ENCODE assay signal across 9 mouse cellular contexts in the genomic region with DNA sequence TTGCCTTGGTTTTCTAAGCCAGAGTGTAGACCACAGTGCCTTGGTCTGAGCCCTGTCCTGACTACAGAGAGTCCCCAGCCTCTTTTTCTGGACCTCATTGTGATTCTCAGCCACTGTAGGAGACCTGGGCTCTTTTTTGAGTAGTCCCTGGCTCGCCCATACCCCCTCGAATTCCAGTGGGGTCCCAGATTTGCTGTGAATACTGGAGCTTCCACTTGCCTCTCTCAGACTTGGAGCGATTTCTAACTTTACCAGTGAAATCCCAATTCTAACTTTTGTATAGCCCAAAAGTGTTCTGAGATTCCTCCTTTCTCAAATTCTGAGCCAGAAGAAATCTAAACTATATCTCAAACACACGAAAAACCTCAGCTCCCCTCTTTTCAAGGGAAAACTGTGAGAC. TPM values are rescaled to one million over a fixed set of nuclear protein-coding genes. Genes with fewer than 3 reads are reported as not detected.
DNase-seq lines count a peak whose midpoint lies in the region; ATAC-seq and TF ChIP-seq lines count a peak whose summit lies in the region.
"Had no signal": no experiment of that assay in that cellular context is flagged by ENCODE, and none has a peak within 500 bp of the region (broad histone marks: within the 10 kb centered on the region; RNA-seq: fewer than 3 reads in every experiment).

A gene (plus strand): TSS at position 301 of the 400 bp plus-strand sequence.

- peak within 1 kb of the TSS; percentile 63 for H3K9ac ChIP-seq in heart, embryonic 11.5 days (ENCODE audit: low read depth, low read length)
- H3K9ac ChIP-seq in ES-Bruce4 (ENCODE audit: low read depth, poor library complexity, severe bottlenecking) = peak within 1 kb of the TSS; percentile 89
- peak within 1 kb of the TSS; percentile 44; the same call in 1 of the 2 replicates for H3K9ac ChIP-seq in midbrain, embryonic 11.5 days (ENCODE audit: low read length)

- H3K9me3 ChIP-seq in heart, embryonic 11.5 days (replicated peaks; ENCODE audit: control insufficient read depth, low read length) = no peaks in the 10 kb centered on the region
- H3K9me3 ChIP-seq in ES-Bruce4 (replicated peaks; ENCODE audit: control insufficient read depth, insufficient read depth, low read length, poor library complexity, severe bottlenecking) = no peaks in the 10 kb centered on the region
- H3K9me3 ChIP-seq in midbrain, embryonic 11.5 days (ENCODE audit: control insufficient read depth, low read length) = no peaks in the 10 kb centered on the region

- no peak for TF ChIP-seq EP300 in ES-Bruce4 (IDR thresholded peaks at IDR 0.05; ENCODE audit: insufficient read depth, low read depth, low read length)

- TF ChIP-seq CTCF in ES-Bruce4 (IDR thresholded peaks at IDR 0.05; ENCODE audit: low read depth, low read length) = no peak

- peak within 1 kb of the TSS; percentile 39 for H3K4me3 ChIP-seq in heart, embryonic 11.5 days (ENCODE audit: low read depth, low read length)
- H3K4me3 ChIP-seq in ES-Bruce4 (ENCODE audit: low read depth, low read length) = peak within 1 kb of the TSS; percentile 71
- H3K4me3 ChIP-seq in midbrain, embryonic 11.5 days (ENCODE audit: low read depth, low read length) = peak within 1 kb of the TSS; percentile 15; the same call in 1 of the 2 replicates

- peaks cover 50% of the 10 kb centered on the region for H3K27me3 ChIP-seq in heart, embryonic 11.5 days (ENCODE audit: control insufficient read depth, insufficient read depth, low read length)
- H3K27me3 ChIP-seq in ES-Bruce4 (ENCODE audit: control insufficient read depth, insufficient read depth, low read length, poor library complexity, severe bottlenecking) = no peaks in the 10 kb centered on the region
- H3K27me3 ChIP-seq in midbrain, embryonic 11.5 days (ENCODE audit: control insufficient read depth, insufficient read depth, low read length) = peaks cover 31% of the 10 kb centered on the region

- DNase-seq in heart, adult 9 months (ENCODE audit: low spot score in 2 of 2) = no peak
- DNase-seq in gastrocnemius, postnatal 14 days = no peak
- DNase-seq in midbrain, embryonic 11.5 days (ENCODE audit: low spot score, missing footprints) = no peak
- no peak for DNase-seq in c-Kit-positive CD71-positive TER-119-positive erythroid progenitor cells, embryonic 14.5 days (ENCODE audit: low spot score)
- no peak for DNase-seq in spleen, postnatal 36 days (ENCODE audit: low spot score in 2 of 2)
- no peak for DNase-seq in layer of hippocampus, adult 9-10 months (ENCODE audit: low spot score)
- DNase-seq: lung, postnatal 4 days had no signal

- H3K4me2 ChIP-seq in heart, embryonic 11.5 days = peak within 1 kb of the TSS; percentile 64
- peak within 1 kb of the TSS; percentile 52 for H3K4me2 ChIP-seq in midbrain, embryonic 11.5 days

- intact Hi-C loops in gastrocnemius, postnatal 14 days (cut with DNase I; ENCODE audit: low total_unique reads) = no loop called here

- no peaks in the 10 kb centered on the region for H3K4me1 ChIP-seq in heart, embryonic 11.5 days (ENCODE audit: control insufficient read depth, insufficient read depth, low read length)
- no peaks in the 10 kb centered on the region for H3K4me1 ChIP-seq in ES-Bruce4 (ENCODE audit: control insufficient read depth, insufficient read depth, low read length)
- peaks cover 3% of the 10 kb centered on the region for H3K4me1 ChIP-seq in midbrain, embryonic 11.5 days (ENCODE audit: control insufficient read depth, insufficient read depth, low read length)

- no peaks in the 10 kb centered on the region for H3K36me3 ChIP-seq in heart, embryonic 11.5 days (ENCODE audit: control insufficient read depth, insufficient read depth, low read length)
- no peaks in the 10 kb centered on the region for H3K36me3 ChIP-seq in ES-Bruce4 (ENCODE audit: control insufficient read depth, insufficient read depth, low read length, poor library complexity, severe bottlenecking)
- no peaks in the 10 kb centered on the region for H3K36me3 ChIP-seq in midbrain, embryonic 11.5 days (ENCODE audit: control insufficient read depth, insufficient read depth, low read length)

- 25% methylated on average over 4 of the region's 4 CpGs for WGBS in heart, embryonic 11.5 days (ENCODE audit: insufficient replicate concordance)
- 34% methylated on average over 4 of the region's 4 CpGs for whole genome bisulfite sequencing in midbrain, embryonic 11.5 days

- ATAC-seq in heart, embryonic 11.5 days (replicated peaks; ENCODE audit: insufficient number of reproducible peaks, low FRiP score, low TSS enrichment) = no peak
- ATAC-seq in midbrain, embryonic 11.5 days (ENCODE audit: low FRiP score) = peak; percentile 19

- no peak within 1 kb of the TSS for H3K27ac ChIP-seq in heart, embryonic 11.5 days (ENCODE audit: low read depth, low read length)
- peak within 1 kb of the TSS; percentile 45; the same call in 1 of the 2 replicates for H3K27ac ChIP-seq in ES-Bruce4 (ENCODE audit: insufficient read depth, low read length)
- no peak within 1 kb of the TSS for H3K27ac ChIP-seq in midbrain, embryonic 11.5 days (ENCODE audit: low read depth, low read length)

- TF ChIP-seq POLR2A in ES-Bruce4 (IDR thresholded peaks at IDR 0.05; ENCODE audit: insufficient read depth, low read length) = no peak

RNA-seq across cellular contexts. Expression of the gene that starts here (rescaled TPM):
- polyA plus RNA-seq in heart, embryonic 11.5 days (2014; fragmentation: Nextera tagmentation; extraction: Ambion mirVana) = 18.3 and 19.0 TPM in 2 replicates
- 16.6 and 17.6 TPM in 2 replicates for polyA plus RNA-seq in ES-Bruce4 (2011; ENCODE audit: insufficient read depth, insufficient read length, low read depth, missing spikeins)
- 10 to 100 TPM; 79.3 to 91.5 TPM for total RNA-seq in gastrocnemius, postnatal 14 days (2021)
- polyA plus RNA-seq in midbrain, embryonic 11.5 days (2014; fragmentation: Nextera tagmentation; extraction: Ambion mirVana) = not detected in 2 replicates

Comparison
In these comparisons a context has a peak if more than half of its experiments do, and no peak if none do; other contexts are left out.
1. RNA of the gene that starts here (polyA plus RNA-seq): 18.3 to 19.0 TPM in heart, embryonic 11.5 days and 16.6 to 17.6 TPM in ES-Bruce4; not detected in midbrain, embryonic 11.5 days; every median in the first group is over 10 times any median in the second.
2. Peak in ATAC-seq, H3K4me3 ChIP-seq, H3K9ac ChIP-seq and H3K4me2 ChIP-seq in midbrain, embryonic 11.5 days; RNA of the gene not detected or under 1 TPM.
3. H3K4me3 ChIP-seq: peak in every context shown above with its lines; median percentile 71 in ES-Bruce4; 39 in heart, embryonic 11.5 days; 15 in midbrain, embryonic 11.5 days.
4. Peak in every context shown above with its lines, with median percentiles within 50 percentile points of each other: H3K9ac ChIP-seq.